Mouse (Mus musculus) cerebellum, adult (tissue): Measurements from ENCODE around the gene Ms4a4d.
"Not testable (repeated sequence)": the region's sequence is repeated elsewhere in the genome, so short reads cannot be mapped to it uniquely, and the experiment has no call there.

Experiments
- ATAC-seq: cut with Nextera tagmentation; 2 replicates; pipeline ENCODE4 v1.9.2; 2017; ENCODE audit warnings: mild to moderate bottlenecking, moderate library complexity, mixed read lengths; ENCODE audit not compliant: insufficient number of reproducible peaks, low FRiP score, low TSS enrichment

Gene Ms4a4d

DNA sequence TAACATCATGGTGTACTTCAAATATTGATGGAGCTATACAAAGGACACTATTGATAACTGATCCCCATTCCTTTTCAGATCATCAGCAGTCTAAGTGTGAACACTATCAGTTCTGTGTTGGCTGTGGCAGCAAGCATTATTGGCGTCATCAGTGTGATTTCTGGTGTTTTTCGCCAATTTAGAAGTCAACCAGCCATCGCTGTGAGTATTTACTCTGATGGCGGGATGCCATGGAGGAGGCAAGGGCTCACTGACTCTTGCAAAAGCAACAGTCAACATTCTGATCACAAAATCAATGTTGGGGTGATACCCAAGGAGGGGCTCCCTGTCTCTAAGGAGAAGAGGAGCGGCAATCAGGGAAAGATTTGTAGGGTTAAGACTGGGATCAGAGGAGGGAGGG, 18.1 kb downstream of the Ms4a4d start:
- ATAC-seq, result no peak

DNA sequence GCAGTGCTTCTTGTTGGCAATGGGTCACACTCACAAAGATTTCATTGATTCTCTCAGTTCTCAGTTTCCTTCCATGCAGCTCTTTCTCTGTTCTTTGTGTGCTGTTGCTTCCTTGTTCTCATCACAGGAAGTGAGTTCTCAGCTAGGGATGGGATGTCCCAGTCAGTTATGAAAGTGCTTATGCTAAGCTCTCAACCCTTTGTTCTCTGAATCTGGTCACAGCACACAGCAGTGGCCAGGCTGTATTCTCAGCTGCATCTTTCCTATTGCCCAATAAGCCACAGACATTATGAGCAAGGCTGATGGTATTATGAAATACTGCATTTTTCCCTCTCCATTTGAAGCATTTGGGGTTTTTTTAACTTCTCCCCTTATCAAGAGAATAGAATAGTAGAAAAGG, 23.0 kb downstream of the Ms4a4d start:
- ATAC-seq, result not testable (repeated sequence)

DNA sequence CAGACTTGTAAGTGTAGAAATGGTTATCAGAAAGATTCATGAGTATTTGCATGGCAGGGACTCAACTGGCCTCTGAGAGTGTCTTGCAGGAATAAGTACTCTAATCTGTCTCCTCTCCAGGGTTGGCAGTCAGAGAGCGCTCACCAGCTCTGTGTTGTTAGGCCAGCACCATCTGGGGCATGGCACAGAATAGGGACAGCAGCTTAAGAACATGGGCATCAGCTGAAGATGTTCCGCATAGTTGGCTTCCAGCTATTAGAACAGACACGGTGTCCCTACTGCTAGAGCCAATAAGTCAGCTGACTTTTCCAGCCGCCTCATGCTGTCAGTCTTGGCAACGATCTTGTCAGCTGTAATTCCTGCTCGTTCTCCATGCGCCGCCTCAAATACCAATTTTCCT, 38.4 kb downstream of the Ms4a4d start:
- ATAC-seq, result no peak

DNA sequence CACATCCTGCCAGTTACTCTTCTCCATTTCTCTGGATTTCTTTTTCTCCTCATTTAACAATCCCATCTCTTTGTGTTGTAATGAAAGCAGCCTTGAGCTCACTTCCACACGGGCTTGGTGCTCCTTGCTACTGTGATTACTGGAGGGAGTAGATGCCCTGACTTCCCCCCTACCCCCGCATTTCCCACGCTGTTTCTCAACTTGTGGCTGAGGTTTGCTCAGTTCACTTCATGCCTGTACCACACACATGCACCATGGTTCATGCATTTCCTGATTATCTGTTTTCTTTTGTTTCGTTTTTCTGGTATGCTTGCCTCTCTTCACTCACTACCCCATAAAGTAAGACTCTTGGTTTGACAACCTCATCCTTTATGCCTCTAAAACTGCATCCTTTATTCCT, 52.6 kb downstream of the Ms4a4d start:
- no peak for ATAC-seq

DNA sequence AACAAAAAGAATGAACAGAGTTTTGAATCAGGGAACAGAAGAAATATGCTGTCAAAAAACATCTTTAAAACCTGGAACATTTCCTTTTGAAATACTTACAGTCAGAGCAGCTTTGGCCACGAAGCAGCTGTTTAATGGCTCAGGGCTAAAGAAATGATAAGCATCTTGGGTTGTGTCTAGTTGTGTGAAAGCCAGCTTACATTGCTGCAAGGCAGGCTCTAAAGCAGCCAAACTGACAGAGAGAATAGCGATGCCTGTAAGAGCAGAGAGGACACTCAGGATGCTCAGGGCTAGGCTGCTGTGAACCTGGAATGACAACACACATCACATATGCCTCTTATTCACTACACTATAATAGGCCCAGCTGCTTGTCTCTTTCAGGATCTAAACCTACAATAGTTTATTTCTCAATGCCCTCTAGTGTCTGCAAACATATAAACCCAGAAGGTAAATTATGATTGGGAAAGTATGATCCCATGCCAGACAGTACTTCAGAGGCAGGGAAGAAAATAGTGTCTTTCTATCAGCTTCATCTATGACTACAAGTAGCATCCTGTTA, 53.4 kb downstream of the Ms4a4d start:
- no peak for ATAC-seq

DNA sequence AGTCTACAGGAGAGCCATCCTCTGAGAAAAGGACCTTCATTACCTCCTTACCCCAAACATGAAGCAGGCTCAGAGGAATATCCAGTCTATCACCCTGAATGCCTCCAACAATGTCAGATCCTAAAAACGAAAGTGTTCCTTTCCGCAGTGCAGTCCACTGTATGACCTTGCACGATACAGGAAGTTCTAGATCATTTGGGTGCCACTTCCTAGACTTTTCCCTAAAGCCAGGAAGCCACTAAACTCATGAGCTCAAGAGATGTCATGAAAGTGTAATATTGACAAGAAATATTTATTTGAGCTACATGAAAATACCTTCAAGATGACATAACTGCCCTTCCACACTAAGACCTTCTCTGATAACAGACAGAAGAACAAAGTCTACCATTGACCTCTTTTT, 64.7 kb downstream of the Ms4a4d start:
- ATAC-seq, result no peak

DNA sequence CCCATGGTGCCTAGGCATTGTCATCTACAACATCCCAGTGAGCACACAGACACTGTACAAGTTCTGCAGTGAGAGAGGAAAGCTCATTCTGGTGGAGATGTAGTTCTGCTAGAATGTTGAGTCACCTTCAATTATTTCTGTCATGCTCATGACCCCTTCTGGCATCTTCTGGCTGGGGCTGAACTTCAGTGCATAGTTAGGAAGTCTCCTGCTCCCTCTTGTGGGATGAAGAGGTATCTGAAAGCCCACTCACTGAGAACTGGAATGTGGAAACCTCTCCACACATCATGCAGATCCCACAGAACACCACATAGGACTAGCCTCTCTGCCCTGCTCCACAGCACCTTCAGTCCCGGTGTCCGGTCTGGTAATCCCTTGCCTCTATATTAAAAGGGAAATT, 65.4 kb downstream of the Ms4a4d start:
- no peak for ATAC-seq

DNA sequence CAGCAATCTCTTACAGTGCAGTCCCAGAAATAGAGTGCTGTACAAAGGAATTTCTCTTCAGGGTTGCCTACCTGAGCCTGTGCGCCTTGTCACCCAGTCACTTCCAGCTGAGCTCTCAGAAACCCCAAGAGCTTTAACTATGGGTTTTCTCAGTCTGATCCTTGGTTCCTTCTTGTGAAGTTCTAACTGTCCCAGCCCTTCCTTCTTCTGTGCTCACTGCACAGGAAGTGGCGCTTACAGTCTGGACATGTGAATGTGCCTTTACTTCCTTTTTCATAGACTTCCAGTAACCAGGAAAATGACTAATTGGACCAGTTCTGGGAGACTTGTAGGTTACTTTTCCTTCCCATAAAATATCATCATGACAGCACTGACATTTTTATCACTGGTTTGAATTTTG, 68.0 kb downstream of the Ms4a4d start, which contains the start of gene Ms4a6d:
Gene Ms4a6d, minus strand, starts transcription at position 247 of the 400 bp plus-strand sequence.
- no peak for ATAC-seq
